Mouse (Mus musculus): ENCODE measurements around the gene Cfap70.

The Cfap70 gene

GRCm38 (mm10) chr14:20423046-20423445 is 29.0 kb downstream of the Cfap70 start:
- no peak for DNase-seq (ENCODE audit: low spot score in 2 of 2)

GRCm38 (mm10) chr14:20422257-20422656 is 29.8 kb downstream of the Cfap70 start:
- DNase-seq (ENCODE audit: low spot score in 2 of 2): no peak

DNA sequence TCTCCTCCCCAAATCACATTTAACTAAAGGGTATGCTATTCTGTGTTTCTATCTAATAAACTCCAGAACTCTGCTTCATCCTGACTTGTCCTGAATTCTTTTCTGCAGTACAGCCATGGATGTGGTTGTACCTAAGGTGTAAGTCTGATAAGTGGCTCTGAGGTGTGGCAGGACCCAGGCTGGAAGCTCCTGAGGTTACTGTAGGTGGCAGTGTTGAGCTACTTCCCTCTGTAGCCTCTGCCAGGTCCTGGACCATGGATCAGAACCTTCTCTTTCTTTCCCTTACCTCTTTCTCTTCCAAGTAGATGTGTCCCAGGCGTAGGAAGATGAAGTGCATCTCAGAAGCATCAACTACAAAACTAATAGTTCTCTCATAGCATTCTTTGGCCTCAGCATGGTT is 52.0 kb downstream of the Cfap70 start:
- peak in 1 of 2 experiments; percentile 52 for DNase-seq (ENCODE audit: low spot score in 2 of 2)

GRCm38 (mm10) chr14:20398864-20399263 is 53.2 kb downstream of the Cfap70 start:
- DNase-seq (ENCODE audit: low spot score in 2 of 2): no peak

GRCm38 (mm10) chr14:20397220-20397619 is 54.8 kb downstream of the Cfap70 start:
- no peak for DNase-seq (ENCODE audit: low spot score in 2 of 2)

DNA sequence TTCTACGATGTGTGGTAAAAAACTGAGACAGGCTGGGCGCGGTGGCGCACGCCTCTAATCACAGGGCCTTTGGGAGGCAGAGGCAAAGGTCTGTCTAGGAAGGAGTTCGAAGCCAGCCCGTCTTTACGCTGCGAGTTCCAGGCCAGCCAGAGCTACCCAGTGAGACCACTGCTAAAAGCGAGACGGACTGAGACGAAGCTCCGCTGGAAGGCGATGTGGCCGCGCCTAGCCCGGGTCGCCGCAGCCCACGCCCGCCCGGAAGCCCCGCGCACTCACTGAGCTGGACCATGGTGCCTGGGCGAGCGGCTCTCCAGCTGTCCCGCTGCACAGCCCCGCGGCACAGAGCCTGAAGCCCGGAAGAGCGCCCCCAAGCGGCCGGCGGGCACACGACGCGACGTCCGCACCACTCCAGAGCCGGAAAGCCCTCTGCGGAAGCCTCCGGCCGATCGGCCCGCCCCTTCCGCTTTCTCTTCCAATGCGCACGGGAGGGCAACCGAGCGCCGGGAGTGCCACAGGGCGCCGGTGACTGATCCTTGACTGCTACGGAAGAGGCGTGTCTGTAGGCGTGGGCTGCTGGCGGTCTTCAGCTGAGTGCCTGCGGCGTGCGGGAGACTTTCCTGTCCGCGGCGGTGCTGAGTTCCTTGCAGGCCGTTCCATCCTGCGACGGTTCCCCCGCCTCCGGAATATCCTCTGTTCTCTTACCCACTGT is 58.7 kb downstream of the Cfap70 start, which contains the start of gene Mrps16:
TSS of gene Mrps16 (minus strand) at position 430 of the 709 bp plus-strand sequence.
- peak; percentile 89 to 95 for DNase-seq (ENCODE audit: low spot score in 2 of 2)

DNA sequence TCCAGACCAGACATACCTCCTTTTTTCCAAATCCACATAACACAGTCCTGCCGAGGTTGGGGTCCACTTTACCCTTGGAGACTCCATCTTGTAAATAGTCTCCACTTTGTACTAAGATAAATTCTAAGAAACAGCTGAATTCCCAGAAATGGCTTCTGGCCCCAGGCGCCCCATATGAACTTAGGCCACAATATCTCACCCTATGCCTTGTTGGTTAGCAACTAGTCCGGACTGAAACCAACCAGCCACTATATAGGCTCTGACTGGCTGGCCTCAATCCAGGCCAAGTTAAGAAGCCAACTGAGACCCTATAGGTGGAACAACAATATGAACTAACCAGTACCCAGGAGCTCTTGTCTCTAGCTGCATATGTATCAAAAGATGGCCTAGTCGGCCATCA is 59.7 kb downstream of the Cfap70 start:
- no peak for DNase-seq (ENCODE audit: low spot score in 2 of 2)

DNA sequence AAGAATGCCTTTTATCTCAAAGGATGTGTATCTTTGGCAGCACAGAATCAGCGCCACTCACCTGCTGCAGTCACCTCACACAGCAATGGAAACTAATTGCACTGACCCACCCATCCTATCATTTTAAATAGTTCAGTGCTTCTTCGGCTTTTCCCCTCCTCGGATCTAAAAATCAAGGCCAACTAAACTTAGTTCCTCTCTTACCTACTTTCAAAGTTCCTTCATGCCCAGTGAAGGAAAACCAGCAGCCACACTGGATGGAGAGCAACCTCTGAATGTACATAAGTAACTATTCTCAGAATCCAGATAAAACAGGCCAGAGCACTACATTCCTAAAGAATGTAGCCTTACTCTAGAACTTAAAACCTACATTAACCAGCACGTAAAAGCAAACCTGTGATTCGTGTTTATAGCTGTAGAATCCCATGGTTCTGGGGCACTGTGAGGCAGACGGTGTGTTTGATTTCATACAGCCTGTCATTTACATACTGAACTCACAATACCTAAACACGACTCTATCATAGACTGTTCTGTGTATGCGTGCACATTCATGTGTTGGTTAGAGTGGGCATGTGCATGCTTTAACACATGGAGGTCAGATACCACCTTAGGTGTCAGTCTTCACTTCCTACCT is 62.5 kb downstream of the Cfap70 start:
- no peak for DNase-seq (ENCODE audit: low spot score in 2 of 2)

GRCm38 (mm10) chr14:20388441-20389129 is 63.4 kb downstream of the Cfap70 start, which contains the start of gene Dnajc9:
Gene Dnajc9 (minus strand): TSS chr14:20388910.
- DNase-seq (ENCODE audit: low spot score in 2 of 2): peak; percentile 95 to 96

DNA sequence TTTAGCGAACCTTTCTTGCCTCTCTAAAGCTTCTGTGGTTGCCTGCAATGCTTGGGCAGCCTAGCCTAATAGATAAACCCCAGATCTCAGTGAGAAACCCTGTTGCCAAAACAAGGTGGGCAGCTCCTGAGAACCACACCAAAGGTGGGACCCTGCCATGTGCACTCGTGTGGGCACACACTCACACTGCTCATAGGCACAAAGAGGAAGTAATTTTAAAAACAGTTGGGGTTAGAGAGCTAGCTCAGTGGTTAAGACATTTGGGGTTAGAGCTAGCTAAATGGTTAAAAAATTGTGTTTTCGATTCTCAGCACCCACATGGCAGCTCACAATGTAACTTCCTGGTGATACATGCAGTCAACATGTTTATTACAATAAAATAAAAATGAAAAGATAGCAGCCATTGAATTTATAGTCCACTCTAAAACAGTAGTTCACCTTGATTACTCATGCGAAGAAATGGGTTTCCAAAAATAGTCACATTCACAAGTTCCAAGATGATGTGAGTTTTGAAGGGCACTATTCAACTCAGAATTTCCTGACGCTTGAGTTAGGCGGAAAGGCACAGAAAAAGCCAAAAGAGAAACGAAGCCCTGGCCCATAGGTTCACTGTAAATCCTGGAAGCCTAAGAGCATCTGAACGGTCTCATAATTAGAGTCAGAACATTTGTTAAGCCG is 72.1 kb downstream of the Cfap70 start:
- no peak for DNase-seq (ENCODE audit: low spot score in 2 of 2)

GRCm38 (mm10) chr14:20379087-20379640 is 72.9 kb downstream of the Cfap70 start:
- DNase-seq (ENCODE audit: low spot score in 2 of 2): no peak

- DNase-seq (ENCODE audit: low spot score in 2 of 2): no peak
Measured at GRCm38 (mm10) chr14:20378313-20379061, 73.5 kb downstream of the Cfap70 start.

GRCm38 (mm10) chr14:20377112-20377521 is 74.9 kb downstream of the Cfap70 start:
- DNase-seq (ENCODE audit: low spot score in 2 of 2): no peak

DNA sequence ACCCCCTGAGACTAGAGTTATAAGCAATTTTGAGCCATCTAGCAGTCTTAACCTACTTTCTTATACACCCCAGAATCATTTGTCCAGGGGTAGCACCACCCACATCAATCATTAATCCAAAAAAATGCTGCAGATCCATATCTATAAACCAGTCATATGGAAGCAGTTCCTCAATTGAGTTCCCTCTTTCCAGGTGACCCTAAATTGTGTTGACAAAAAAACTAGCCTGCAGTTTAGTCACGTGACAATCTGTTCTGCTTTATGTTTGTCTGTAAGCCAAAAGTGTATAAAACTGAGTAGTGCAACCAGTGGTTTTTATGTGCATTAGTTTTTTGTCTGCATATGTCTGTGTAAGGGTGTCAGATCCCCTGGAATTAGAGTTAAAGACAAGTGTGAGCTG is 80.2 kb downstream of the Cfap70 start:
- no peak for DNase-seq (ENCODE audit: low spot score in 2 of 2)

GRCm38 (mm10) chr14:20370798-20371197 is 81.2 kb downstream of the Cfap70 start:
- no peak for DNase-seq (ENCODE audit: low spot score in 2 of 2)

- no peak for DNase-seq (ENCODE audit: low spot score in 2 of 2)
Measured at GRCm38 (mm10) chr14:20368271-20368670, 83.8 kb downstream of the Cfap70 start.

DNA sequence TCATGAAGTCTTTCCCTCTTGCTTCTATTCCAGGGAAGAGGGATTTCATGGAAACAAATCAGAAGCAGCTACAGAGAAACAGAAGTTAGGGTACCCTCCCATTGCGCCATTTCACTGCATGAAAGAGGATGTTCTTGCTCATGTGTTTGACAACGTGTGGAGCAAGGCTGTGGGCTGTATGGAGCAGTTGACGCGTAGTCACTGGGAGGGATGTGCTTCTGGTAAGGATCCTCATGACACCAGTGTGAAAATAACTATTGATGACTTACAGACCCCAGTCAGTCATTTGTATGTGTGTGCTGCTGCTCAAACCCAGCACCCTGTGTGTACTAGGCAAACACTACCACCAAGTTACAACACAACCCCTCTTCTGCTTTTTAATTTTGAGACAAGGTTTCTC is 88.8 kb downstream of the Cfap70 start:
- no peak for DNase-seq (ENCODE audit: low spot score in 2 of 2)

GRCm38 (mm10) chr14:20347991-20348541 is 104.0 kb downstream of the Cfap70 start, which contains the start of the genes Ecd and Fam149b:
Gene Ecd (minus strand): TSS chr14:20348121.
Gene Fam149b (plus strand): TSS chr14:20348162.
- peak; percentile 94 to 96 for DNase-seq (ENCODE audit: low spot score in 2 of 2)

DNA sequence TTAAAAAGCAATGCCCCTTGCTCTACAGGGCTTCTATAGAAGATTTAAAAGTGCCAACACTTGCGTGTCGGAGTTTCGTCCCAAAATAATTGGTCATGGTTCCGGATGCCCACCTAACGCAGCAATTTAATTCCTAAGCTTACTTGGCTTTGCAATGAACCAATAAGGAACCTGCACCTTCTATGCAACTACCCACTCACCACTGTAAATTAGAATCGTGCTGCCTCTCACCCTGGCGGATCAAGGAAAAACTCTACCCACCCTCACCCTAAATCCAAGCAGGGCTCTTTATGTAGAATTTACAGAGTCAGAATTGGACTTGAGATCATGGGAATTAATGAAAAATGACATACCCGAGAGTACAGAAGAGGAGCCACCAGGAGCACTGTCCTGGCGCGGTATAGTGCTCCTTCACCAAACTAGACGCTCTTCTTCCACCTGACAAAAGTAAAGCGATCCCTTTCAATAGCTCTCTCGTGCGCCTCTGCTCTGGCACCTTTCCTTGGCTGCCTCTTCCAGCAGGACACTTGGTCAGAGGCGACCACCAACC is 104.5 kb downstream of the Cfap70 start:
- DNase-seq (ENCODE audit: low spot score in 2 of 2): no peak

DNA sequence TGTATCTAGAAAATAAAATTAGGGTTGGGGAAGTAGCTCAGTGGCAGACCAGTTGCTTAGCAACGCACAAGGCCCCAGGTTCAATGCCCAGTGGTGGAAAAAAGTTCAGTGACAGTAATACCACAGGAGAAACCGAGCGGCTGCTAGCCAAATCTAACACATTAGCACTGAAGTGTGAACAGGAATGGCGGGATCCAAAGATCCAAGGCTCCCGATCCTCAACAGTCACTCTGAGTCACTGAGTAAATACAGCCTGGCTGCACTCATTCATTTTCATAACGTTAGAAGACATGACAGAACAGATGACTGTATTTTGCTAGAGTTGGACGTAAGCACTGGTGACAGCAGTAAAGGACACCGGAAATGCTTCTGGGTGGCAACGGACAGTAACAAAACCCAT is 106.1 kb downstream of the Cfap70 start:
- DNase-seq (ENCODE audit: low spot score in 2 of 2): no peak
